Mouse (Mus musculus) gastrocnemius, postnatal 10 days (tissue): ENCODE measurements at regions not wholly inside any gene's neighbourhood (a gene's known extent, or its start where the extent isn't known, plus 50 kb on each side); places are given as distances from the start of the nearest gene placed in this dataset.

Experiments used
- DNase-seq: peaks from one replicate; pipeline ENCODE4 v3.0.0; 2021; ENCODE audit warnings: mixed read lengths

DNA sequence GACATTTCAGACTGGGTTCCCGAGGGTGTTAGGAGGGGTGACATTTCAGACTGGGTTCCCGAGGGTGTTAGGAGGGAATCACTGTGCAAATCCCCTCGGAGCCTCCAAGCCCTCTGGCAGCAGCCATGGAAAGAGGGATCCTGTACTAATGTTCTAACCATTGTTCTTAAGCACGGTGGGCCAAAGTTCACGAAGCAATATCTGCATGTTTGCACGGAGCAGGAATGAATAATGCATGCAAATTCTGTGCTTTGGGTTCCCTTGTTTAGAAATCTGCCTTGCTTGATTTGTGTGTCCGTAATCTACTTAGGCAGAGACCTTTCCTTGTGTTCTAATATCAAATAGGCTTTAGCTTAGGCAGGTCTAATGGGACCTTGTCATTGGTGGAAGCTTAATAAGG, 55.9 kb upstream of the Zfp280d start:
- DNase-seq = no peak

- peak; percentile 44 for DNase-seq
Measured at GRCm38 (mm10) chr9:72219892-72220291, 54.8 kb upstream of the Zfp280d start.

- no peak for DNase-seq
Measured at GRCm38 (mm10) chr9:72221333-72221732, 53.3 kb upstream of the Zfp280d start.
